Mouse (Mus musculus) ES-Bruce4 (cell line): ENCODE measurements around the gene Wrnip1. TPM values are rescaled to one million over a fixed set of nuclear protein-coding genes. Genes with fewer than 3 reads are reported as not detected.

ENCODE experiments used
- H3K27ac ChIP-seq: 2 replicates; pipeline ENCODE4 v1.5.1; 2012; ENCODE audit warnings: low read length, inconsistent platforms; ENCODE audit not compliant: insufficient read depth
- H3K27me3 ChIP-seq: 2 replicates; pipeline ENCODE4 v1.6.1; 2012; ENCODE audit warnings: mild to moderate bottlenecking, low read length, inconsistent platforms; ENCODE audit not compliant: control insufficient read depth, poor library complexity, insufficient read depth, severe bottlenecking
- H3K36me3 ChIP-seq: 2 replicates; pipeline ENCODE4 v1.6.1; 2012; ENCODE audit warnings: inconsistent platforms, mild to moderate bottlenecking, low read length, moderate library complexity; ENCODE audit not compliant: control insufficient read depth, poor library complexity, insufficient read depth, severe bottlenecking
- H3K4me1 ChIP-seq: one replicate; pipeline ENCODE4 v1.8.1; 2011; ENCODE audit warnings: low read length; ENCODE audit not compliant: control insufficient read depth, insufficient read depth
- H3K4me3 ChIP-seq: 2 replicates; pipeline ENCODE4 v1.5.1; 2011; ENCODE audit warnings: low read depth, mild to moderate bottlenecking, low read length
- H3K9ac ChIP-seq: 2 replicates; pipeline ENCODE4 v1.6.1; 2012; ENCODE audit warnings: low read depth, mild to moderate bottlenecking, inconsistent platforms; ENCODE audit not compliant: poor library complexity, severe bottlenecking
- H3K9me3 ChIP-seq: replicated peaks from 2 replicates; pipeline ENCODE4 v1.6.1; 2012; ENCODE audit warnings: mild to moderate bottlenecking, low read length, inconsistent platforms; ENCODE audit not compliant: control insufficient read depth, poor library complexity, insufficient read depth, severe bottlenecking
- CTCF ChIP-seq: IDR thresholded peaks from one replicate; pipeline ENCODE4 v1.8.1; 2011; ENCODE audit warnings: low read depth, low read length
- EP300 ChIP-seq: IDR thresholded peaks from 2 replicates; pipeline ENCODE4 v1.6.1; 2011; ENCODE audit warnings: low read depth, low read length; ENCODE audit not compliant: insufficient read depth
- POLR2A ChIP-seq: IDR thresholded peaks from one replicate; pipeline ENCODE4 v1.8.1; 2011; ENCODE audit warnings: low read length; ENCODE audit not compliant: insufficient read depth
- polyA plus RNA-seq: library from polyadenylated mRNA; stranded (reverse); fragments of >200 nt; gene quantifications from 2 replicates; pipeline ENCODE4 v1.2.4, GENCODE M21; 2011; ENCODE audit warnings: low read depth; ENCODE audit not compliant: missing spikeins, insufficient read depth, insufficient read length

Wrnip1 gene
- polyA plus RNA-seq, 1 experiment = 21.5 TPM

- H3K4me3 ChIP-seq = no peak overlapping the region
- no peak overlapping the region for H3K27ac ChIP-seq
- no peaks in the 10 kb centered on the region for H3K27me3 ChIP-seq
- no peak overlapping the region for H3K9ac ChIP-seq
- no peaks in the 10 kb centered on the region for H3K4me1 ChIP-seq
- H3K9me3 ChIP-seq = no peaks in the 10 kb centered on the region
- H3K36me3 ChIP-seq = no peaks in the 10 kb centered on the region
- no peak for TF ChIP-seq CTCF
Observed at GRCm38 (mm10) chr13:32850156-32850555, 48.3 kb downstream of the Wrnip1 start.

- H3K27me3 ChIP-seq = no peaks in the 10 kb centered on the region
- no peak for TF ChIP-seq EP300
- TF ChIP-seq CTCF = no peak
- no peak for TF ChIP-seq POLR2A
- no peak within 1 kb of the TSS for H3K27ac ChIP-seq
- no peak within 1 kb of the TSS for H3K9ac ChIP-seq
- no peaks in the 10 kb centered on the region for H3K9me3 ChIP-seq
- H3K4me1 ChIP-seq = no peaks in the 10 kb centered on the region
- no peak within 1 kb of the TSS for H3K4me3 ChIP-seq
- no peaks in the 10 kb centered on the region for H3K36me3 ChIP-seq
Observed at GRCm38 (mm10) chr13:32850668-32851404, 49.0 kb downstream of the Wrnip1 start, which contains the start of gene Serpinb1a. Serpinb1a (minus strand) TSS chr13:32851185.

- H3K27ac ChIP-seq = no peak overlapping the region
- no peaks in the 10 kb centered on the region for H3K27me3 ChIP-seq
- peak; percentile 66 for TF ChIP-seq CTCF
- no peak for TF ChIP-seq EP300
- TF ChIP-seq POLR2A = no peak
- no peak overlapping the region for H3K9ac ChIP-seq
- no peaks in the 10 kb centered on the region for H3K36me3 ChIP-seq
- no peaks in the 10 kb centered on the region for H3K4me1 ChIP-seq
- H3K9me3 ChIP-seq = no peaks in the 10 kb centered on the region
- H3K4me3 ChIP-seq = no peak overlapping the region
Observed at GRCm38 (mm10) chr13:32851967-32852366, 50.1 kb downstream of the Wrnip1 start.

GRCm38 (mm10) chr13:32852539-32852938 lies 50.7 kb downstream of the Wrnip1 start:
- no peaks in the 10 kb centered on the region for H3K36me3 ChIP-seq
- no peaks in the 10 kb centered on the region for H3K27me3 ChIP-seq
- no peak overlapping the region for H3K9ac ChIP-seq
- no peak for TF ChIP-seq EP300
- TF ChIP-seq CTCF = no peak
- TF ChIP-seq POLR2A = no peak
- no peaks in the 10 kb centered on the region for H3K9me3 ChIP-seq
- H3K4me3 ChIP-seq = no peak overlapping the region
- H3K27ac ChIP-seq = no peak overlapping the region
- no peaks in the 10 kb centered on the region for H3K4me1 ChIP-seq

GRCm38 (mm10) chr13:32853073-32853472 lies 51.2 kb downstream of the Wrnip1 start:
- Histone ChIP-seq H3K9ac (no peak overlapping the region), H3K9me3 (no peaks in the 10 kb centered on the region), H3K27me3 (no peaks in the 10 kb centered on the region), H3K4me1 (no peaks in the 10 kb centered on the region), H3K36me3 (no peaks in the 10 kb centered on the region), H3K27ac (no peak overlapping the region), H3K4me3 (no peak overlapping the region)
- TF ChIP-seq EP300 (no peak), POLR2A (no peak), CTCF (no peak)

- Histone ChIP-seq H3K4me3 (no peak overlapping the region), H3K27me3 (no peaks in the 10 kb centered on the region)
- no peak for TF ChIP-seq EP300
- TF ChIP-seq CTCF = no peak
Observed at GRCm38 (mm10) chr13:32860821-32861220, 59.0 kb downstream of the Wrnip1 start.

More at GRCm38 (mm10) chr13:32860821-32861220, 59.0 kb downstream of the Wrnip1 start:
- Histone ChIP-seq H3K27ac (no peak overlapping the region), H3K36me3 (no peaks in the 10 kb centered on the region), H3K4me1 (no peaks in the 10 kb centered on the region), H3K9ac (no peak overlapping the region), H3K9me3 (no peaks in the 10 kb centered on the region)
